Mouse (Mus musculus): ENCODE data around the gene D330020A13Rik. TPM values are rescaled to one million over a fixed set of nuclear protein-coding genes. Genes with fewer than 3 reads are reported as not detected.

The D330020A13Rik gene
- polyA plus RNA-seq, 1 experiment from 2014 or later = not detected

- no peaks in the 10 kb centered on the region for H3K27me3 ChIP-seq (ENCODE audit: control insufficient read depth, insufficient read depth, low read length)
- peak; percentile 27; the same call in 1 of the 2 replicates for ATAC-seq (ENCODE audit: insufficient read depth, low FRiP score)
- no peak overlapping the region; the same call in 1 of the 2 replicates for H3K27ac ChIP-seq (ENCODE audit: low read length)
- no peak overlapping the region for H3K9ac ChIP-seq (ENCODE audit: low read length)
- no peak overlapping the region for H3K4me2 ChIP-seq (ENCODE audit: low read depth, low read length)
- H3K4me1 ChIP-seq (ENCODE audit: control insufficient read depth, insufficient read depth, low read length) = 0 out of 2 replicates have a peak, but pooled peaks cover 3% of the 10 kb centered on the region
- WGBS = 38% methylated on average over 3 of the region's 3 CpGs
- H3K4me3 ChIP-seq (replicated peaks; ENCODE audit: low read length) = no peak overlapping the region
- H3K36me3 ChIP-seq (ENCODE audit: control insufficient read depth, insufficient read depth, low read length) = no peaks in the 10 kb centered on the region
- no peaks in the 10 kb centered on the region for H3K9me3 ChIP-seq (replicated peaks; ENCODE audit: control insufficient read depth, low read length)
Measured at GRCm38 (mm10) chr6:120309787-120310186, 15.6 kb downstream of the D330020A13Rik start.

GRCm38 (mm10) chr6:120312443-120312842 lies 18.3 kb downstream of the D330020A13Rik start:
- ATAC-seq (ENCODE audit: insufficient read depth, low FRiP score) = no peak
- Histone ChIP-seq H3K27me3 (ENCODE audit: control insufficient read depth, insufficient read depth, low read length) (no peaks in the 10 kb centered on the region), H3K36me3 (ENCODE audit: control insufficient read depth, insufficient read depth, low read length) (no peaks in the 10 kb centered on the region), H3K4me3 (replicated peaks; ENCODE audit: low read length) (no peak overlapping the region), H3K4me2 (ENCODE audit: low read depth, low read length) (no peak overlapping the region), H3K4me1 (ENCODE audit: control insufficient read depth, insufficient read depth, low read length) (0 out of 2 replicates have a peak, but pooled peaks cover 3% of the 10 kb centered on the region), H3K27ac (ENCODE audit: low read length) (no peak overlapping the region), H3K9me3 (replicated peaks; ENCODE audit: control insufficient read depth, low read length) (no peaks in the 10 kb centered on the region), H3K9ac (ENCODE audit: low read length) (no peak overlapping the region)
- WGBS = 74% methylated on average over 5 of the region's 5 CpGs

GRCm38 (mm10) chr6:120318303-120318940 lies 24.3 kb downstream of the D330020A13Rik start:
- WGBS = 50% methylated on average over 11 of the region's 11 CpGs
- ATAC-seq (ENCODE audit: insufficient read depth, low FRiP score) = peak; percentile 61
- H3K4me2 ChIP-seq (ENCODE audit: low read depth, low read length) = no peak overlapping the region
- peak overlapping the region; percentile 46; the same call in 1 of the 2 replicates for H3K27ac ChIP-seq (ENCODE audit: low read length)
- H3K4me1 ChIP-seq (ENCODE audit: control insufficient read depth, insufficient read depth, low read length) = no peaks in the 10 kb centered on the region
- no peak overlapping the region for H3K4me3 ChIP-seq (replicated peaks; ENCODE audit: low read length)
- no peaks in the 10 kb centered on the region for H3K9me3 ChIP-seq (replicated peaks; ENCODE audit: control insufficient read depth, low read length)
- no peaks in the 10 kb centered on the region for H3K27me3 ChIP-seq (ENCODE audit: control insufficient read depth, insufficient read depth, low read length)
- no peak overlapping the region for H3K9ac ChIP-seq (ENCODE audit: low read length)
- no peaks in the 10 kb centered on the region for H3K36me3 ChIP-seq (ENCODE audit: control insufficient read depth, insufficient read depth, low read length)

GRCm38 (mm10) chr6:120319129-120319528 lies 25.0 kb downstream of the D330020A13Rik start:
- no peak overlapping the region for H3K4me2 ChIP-seq (ENCODE audit: low read depth, low read length)
- H3K36me3 ChIP-seq (ENCODE audit: control insufficient read depth, insufficient read depth, low read length) = no peaks in the 10 kb centered on the region
- no peak overlapping the region for H3K9ac ChIP-seq (ENCODE audit: low read length)
- H3K9me3 ChIP-seq (replicated peaks; ENCODE audit: control insufficient read depth, low read length) = no peaks in the 10 kb centered on the region
- H3K4me3 ChIP-seq (replicated peaks; ENCODE audit: low read length) = no peak overlapping the region
- H3K27ac ChIP-seq (ENCODE audit: low read length) = no peak overlapping the region
- no peaks in the 10 kb centered on the region for H3K27me3 ChIP-seq (ENCODE audit: control insufficient read depth, insufficient read depth, low read length)
- no peaks in the 10 kb centered on the region for H3K4me1 ChIP-seq (ENCODE audit: control insufficient read depth, insufficient read depth, low read length)
- ATAC-seq (ENCODE audit: insufficient read depth, low FRiP score) = peak; percentile 60; the same call in 1 of the 2 replicates
- 54% methylated on average over 9 of the region's 9 CpGs for WGBS

- Histone ChIP-seq H3K4me3 (replicated peaks; ENCODE audit: low read length) (no peak overlapping the region), H3K4me2 (ENCODE audit: low read depth, low read length) (no peak overlapping the region), H3K36me3 (ENCODE audit: control insufficient read depth, insufficient read depth, low read length) (no peaks in the 10 kb centered on the region), H3K27me3 (ENCODE audit: control insufficient read depth, insufficient read depth, low read length) (no peaks in the 10 kb centered on the region), H3K9ac (ENCODE audit: low read length) (no peak overlapping the region), H3K9me3 (replicated peaks; ENCODE audit: control insufficient read depth, low read length) (no peaks in the 10 kb centered on the region), H3K4me1 (ENCODE audit: control insufficient read depth, insufficient read depth, low read length) (no peaks in the 10 kb centered on the region), H3K27ac (ENCODE audit: low read length) (no peak overlapping the region)
- 53% methylated on average over 2 of the region's 2 CpGs for WGBS
- ATAC-seq (ENCODE audit: insufficient read depth, low FRiP score) = no peak
Measured at GRCm38 (mm10) chr6:120320369-120320768, 26.2 kb downstream of the D330020A13Rik start.

GRCm38 (mm10) chr6:120324295-120324927 lies 30.2 kb downstream of the D330020A13Rik start:
- Histone ChIP-seq H3K9ac (ENCODE audit: low read length) (no peak overlapping the region), H3K27me3 (ENCODE audit: control insufficient read depth, insufficient read depth, low read length) (no peaks in the 10 kb centered on the region), H3K4me1 (ENCODE audit: control insufficient read depth, insufficient read depth, low read length) (no peaks in the 10 kb centered on the region), H3K27ac (ENCODE audit: low read length) (no peak overlapping the region), H3K36me3 (ENCODE audit: control insufficient read depth, insufficient read depth, low read length) (no peaks in the 10 kb centered on the region), H3K4me2 (ENCODE audit: low read depth, low read length) (no peak overlapping the region), H3K4me3 (replicated peaks; ENCODE audit: low read length) (no peak overlapping the region), H3K9me3 (replicated peaks; ENCODE audit: control insufficient read depth, low read length) (no peaks in the 10 kb centered on the region)
- WGBS = 29% methylated on average over 6 of the region's 6 CpGs
- ATAC-seq (ENCODE audit: insufficient read depth, low FRiP score) = no peak

GRCm38 (mm10) chr6:120332351-120332750 lies 38.2 kb downstream of the D330020A13Rik start:
- Histone ChIP-seq H3K4me3 (replicated peaks; ENCODE audit: low read length) (no peak overlapping the region), H3K9me3 (replicated peaks; ENCODE audit: control insufficient read depth, low read length) (no peaks in the 10 kb centered on the region), H3K4me1 (ENCODE audit: control insufficient read depth, insufficient read depth, low read length) (no peaks in the 10 kb centered on the region), H3K4me2 (ENCODE audit: low read depth, low read length) (no peak overlapping the region), H3K27ac (ENCODE audit: low read length) (no peak overlapping the region), H3K36me3 (ENCODE audit: control insufficient read depth, insufficient read depth, low read length) (peaks cover 10% of the 10 kb centered on the region), H3K9ac (ENCODE audit: low read length) (no peak overlapping the region), H3K27me3 (ENCODE audit: control insufficient read depth, insufficient read depth, low read length) (no peaks in the 10 kb centered on the region)
- WGBS = 72% methylated on average over 2 of the region's 2 CpGs
- ATAC-seq (ENCODE audit: insufficient read depth, low FRiP score) = no peak

GRCm38 (mm10) chr6:120343992-120344391 lies 49.8 kb downstream of the D330020A13Rik start:
- Histone ChIP-seq H3K27ac (ENCODE audit: low read length) (no peak overlapping the region), H3K36me3 (ENCODE audit: control insufficient read depth, insufficient read depth, low read length) (peaks cover 23% of the 10 kb centered on the region), H3K4me1 (ENCODE audit: control insufficient read depth, insufficient read depth, low read length) (no peaks in the 10 kb centered on the region), H3K4me3 (replicated peaks; ENCODE audit: low read length) (no peak overlapping the region), H3K9ac (ENCODE audit: low read length) (no peak overlapping the region), H3K9me3 (replicated peaks; ENCODE audit: control insufficient read depth, low read length) (no peaks in the 10 kb centered on the region), H3K4me2 (ENCODE audit: low read depth, low read length) (no peak overlapping the region), H3K27me3 (ENCODE audit: control insufficient read depth, insufficient read depth, low read length) (no peaks in the 10 kb centered on the region)
- no peak for ATAC-seq (ENCODE audit: insufficient read depth, low FRiP score)
- WGBS = 43% methylated on average over 1 of the region's 1 CpGs

All from stomach, embryonic 16.5 days (tissue).